Mouse (Mus musculus) urinary bladder, postnatal 14 days (tissue): Measurements from ENCODE around the gene 4933425L06Rik.
A peak's percentile ranks its signal among the peaks of the same experiment; 100 is the strongest.

Source experiments
- DNase-seq: peaks from one replicate; pipeline ENCODE4 v3.0.0; 2021; ENCODE audit warnings: low spot score

4933425L06Rik gene

DNA sequence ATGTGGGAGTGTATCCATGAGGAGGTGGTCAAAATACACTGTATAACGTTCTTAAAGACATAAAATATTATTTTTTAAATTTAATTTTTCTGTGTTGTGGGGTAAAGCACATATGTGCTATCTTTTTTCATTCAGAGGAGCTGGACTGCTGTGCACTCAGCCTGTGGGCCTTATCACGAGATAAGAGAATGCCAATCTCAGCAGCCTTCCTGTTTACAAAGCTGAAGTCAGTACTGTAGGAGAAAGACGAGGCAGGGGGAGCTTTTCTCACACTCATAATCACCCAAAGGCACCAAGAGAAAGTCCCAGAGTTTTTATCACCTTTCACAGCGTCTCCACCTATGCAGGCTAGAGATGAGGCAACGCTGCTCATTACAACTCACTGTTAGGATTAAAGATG, 52.5 kb downstream of the 4933425L06Rik start:
- no peak for DNase-seq

DNA sequence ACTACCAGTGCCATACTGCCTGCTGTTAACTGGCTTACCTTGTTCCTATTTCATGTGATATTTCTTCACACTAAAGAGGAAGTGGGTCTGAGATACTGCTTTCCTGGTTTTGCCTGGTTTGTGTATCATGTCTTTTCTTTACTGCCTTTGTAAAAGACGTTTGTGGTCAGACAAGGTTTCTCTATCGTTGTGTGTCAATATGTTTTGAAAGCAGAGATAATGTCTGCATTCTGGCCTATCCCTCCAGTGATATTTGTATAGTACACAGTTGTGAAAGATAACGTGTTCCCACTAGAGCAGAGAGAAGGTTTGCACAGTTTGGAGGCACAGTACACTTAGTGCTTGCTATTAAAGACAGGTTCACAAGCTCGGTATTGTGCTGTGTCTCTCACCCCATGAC, 58.0 kb downstream of the 4933425L06Rik start:
- no peak for DNase-seq

DNA sequence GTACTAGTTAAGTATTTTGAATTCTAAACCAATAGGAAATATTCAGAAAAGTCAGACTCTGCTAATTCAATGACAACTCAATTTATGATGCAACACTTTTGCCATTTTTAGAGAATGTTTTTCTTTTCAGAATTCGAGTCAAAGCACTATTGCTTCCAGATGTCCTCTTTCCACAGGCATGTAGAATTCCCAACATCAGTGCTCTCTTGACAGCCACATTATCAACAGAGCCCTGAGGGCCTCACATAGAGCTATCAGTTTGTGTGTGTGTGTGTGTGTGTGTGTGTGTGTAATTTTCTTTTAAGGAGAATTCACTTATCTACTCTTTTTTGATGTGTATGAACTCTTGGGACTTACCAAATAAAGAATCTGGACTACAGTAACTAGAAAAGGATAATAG, 64.9 kb downstream of the 4933425L06Rik start:
- no peak for DNase-seq

DNA sequence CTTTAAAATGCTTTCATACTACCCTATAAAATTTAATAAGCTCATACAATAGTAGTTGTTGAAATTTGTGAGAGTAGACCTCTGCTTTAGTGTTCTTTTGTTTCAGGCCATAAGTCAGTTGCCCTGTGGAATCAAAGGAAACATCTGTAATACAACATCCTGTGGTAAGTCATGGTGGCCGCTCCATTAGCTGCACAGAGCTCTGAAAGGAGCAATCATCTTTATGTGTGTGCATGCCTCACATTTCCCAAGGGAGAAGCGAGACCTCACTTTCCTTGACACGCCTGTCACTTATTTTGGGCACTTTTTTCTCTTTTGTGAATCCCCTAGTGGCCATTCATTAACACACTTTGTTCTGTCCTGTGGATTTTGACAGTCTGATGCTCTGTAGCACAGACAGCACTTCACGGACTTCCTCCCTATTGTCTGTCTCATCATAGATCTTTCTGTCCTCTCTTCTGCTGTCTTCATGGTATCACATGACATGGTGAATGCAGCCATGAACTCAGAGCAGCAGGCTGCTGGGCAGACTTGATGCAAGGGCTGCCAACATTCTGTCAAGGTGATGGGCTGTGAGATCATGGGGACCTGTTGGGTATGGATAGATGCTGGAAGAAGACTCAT, 66.0 kb downstream of the 4933425L06Rik start:
- no peak for DNase-seq

DNA sequence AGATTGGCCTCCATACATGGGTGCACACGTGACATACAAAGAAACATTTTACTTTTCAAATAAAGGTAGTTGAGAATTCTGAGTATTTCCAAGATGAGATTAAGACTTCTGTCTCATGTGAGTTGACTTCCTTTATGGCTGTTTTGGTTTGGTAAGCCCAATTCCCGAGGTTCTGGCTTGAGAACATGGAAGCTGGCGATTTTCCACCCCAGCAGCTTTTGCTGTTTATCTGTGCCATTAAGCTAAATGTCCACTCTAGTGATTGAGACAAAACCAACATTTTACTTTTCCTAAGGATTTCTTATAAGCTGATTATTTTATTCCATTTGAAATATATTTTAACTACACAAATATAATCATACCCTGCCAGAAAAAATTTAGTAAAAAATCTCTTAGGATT, 68.1 kb downstream of the 4933425L06Rik start:
- DNase-seq: no peak

DNA sequence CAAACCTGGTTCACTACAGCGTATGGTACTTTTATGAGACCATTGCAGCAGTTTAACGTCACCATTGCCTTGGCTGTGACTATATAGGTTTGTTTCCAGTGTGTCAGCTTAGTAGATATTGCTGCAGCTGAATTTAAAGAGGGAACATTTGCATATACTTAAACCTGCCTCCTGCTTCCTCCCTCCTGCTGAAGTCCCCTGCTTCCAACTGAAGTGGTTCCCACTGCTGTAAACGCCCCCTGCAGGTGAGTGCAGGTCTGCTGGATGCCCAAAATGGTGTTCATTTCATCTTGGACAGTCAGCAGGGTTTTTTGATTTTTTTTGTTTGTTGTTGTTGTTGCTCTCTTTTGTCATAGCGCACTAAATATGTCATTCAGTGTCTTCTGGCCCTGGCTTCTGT, 72.0 kb downstream of the 4933425L06Rik start:
- DNase-seq: peak; percentile 8

DNA sequence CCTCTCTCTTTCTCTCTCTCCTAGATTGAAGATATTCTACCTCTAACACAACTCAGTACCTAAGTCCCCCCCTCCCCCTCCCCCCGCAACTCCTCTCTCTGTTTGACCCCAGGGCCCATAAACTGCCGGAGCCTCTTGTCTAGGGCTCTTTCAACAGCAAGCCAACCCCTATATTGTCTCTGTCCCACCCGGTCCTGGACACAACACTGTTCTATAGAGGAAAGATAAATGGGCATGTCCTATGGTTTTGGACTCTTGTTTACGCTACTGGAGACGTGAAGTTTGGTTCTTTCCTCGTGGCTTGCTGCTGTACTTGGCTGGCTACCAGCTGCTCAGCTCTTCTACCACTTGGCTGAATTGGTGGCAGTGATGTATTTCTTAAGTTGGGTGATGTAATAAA, 83.5 kb downstream of the 4933425L06Rik start:
- no peak for DNase-seq
